Mouse (Mus musculus) lung, embryonic 16.5 days (tissue): Measurements from ENCODE around the gene Osbpl5. TPM values are rescaled to one million over a fixed set of nuclear protein-coding genes. Genes with fewer than 3 reads are reported as not detected.

ENCODE experiments used
- ATAC-seq: fragments of 200-750 bp; cut with Nextera tagmentation; 2 replicates; pipeline ENCODE4 v1.8.0; 2017; ENCODE audit warnings: low read depth, mild to moderate bottlenecking, moderate library complexity
- H3K27ac ChIP-seq: fragments of 300-500 bp; sonication (generic); 2 replicates; pipeline ENCODE4 v1.5.1; 2014; ENCODE audit warnings: mild to moderate bottlenecking, control low read depth, low read length
- H3K27me3 ChIP-seq: fragments of 300-500 bp; sonication (generic); 2 replicates; pipeline ENCODE4 v1.6.1; 2014; ENCODE audit warnings: low read depth, low read length, mixed read lengths; ENCODE audit not compliant: control insufficient read depth, insufficient read depth
- H3K36me3 ChIP-seq: fragments of 300-500 bp; sonication (generic); 2 replicates; pipeline ENCODE4 v1.6.1; 2014; ENCODE audit warnings: low read length; ENCODE audit not compliant: control insufficient read depth, insufficient read depth
- H3K4me1 ChIP-seq: fragments of 300-500 bp; sonication (generic); replicated peaks from 2 replicates; pipeline ENCODE4 v1.6.1; 2014; ENCODE audit warnings: low read length, mixed read lengths; ENCODE audit not compliant: control insufficient read depth, insufficient read depth
- H3K4me2 ChIP-seq: fragments of 300-500 bp; sonication (generic); 2 replicates; pipeline ENCODE4 v1.6.1; 2014; ENCODE audit warnings: low read depth, low read length, control low read depth
- H3K4me3 ChIP-seq: fragments of 300-500 bp; sonication (generic); 2 replicates; pipeline ENCODE4 v1.5.1; 2014; ENCODE audit warnings: mild to moderate bottlenecking, low read length, control low read depth
- H3K9ac ChIP-seq: fragments of 300-500 bp; sonication (generic); 2 replicates; pipeline ENCODE4 v1.6.1; 2014; ENCODE audit warnings: low read length, control low read depth
- H3K9me3 ChIP-seq: fragments of 300-500 bp; sonication (generic); 2 replicates; pipeline ENCODE4 v1.6.1; 2016; ENCODE audit warnings: low read length; ENCODE audit not compliant: control insufficient read depth
- WGBS: fragments of 180-500 bp; shearing (Covaris S2); extraction: QIAGEN DNeasy Blood & Tissue Kit; methylation state at CpG from one replicate; pipeline ENCODE4 v1.1.7; 2014; 5-methylcytosine and 5-hydroxymethylcytosine counted together
- polyA plus RNA-seq: library from polyadenylated mRNA; unstranded; fragments of >200 nt; fragmentation: Nextera tagmentation; extraction: Ambion mirVana; gene quantifications from 2 replicates; pipeline ENCODE4 v1.2.1, GENCODE M21; 2015

Gene Osbpl5
- polyA plus RNA-seq, 1 experiment from 2014 or later, result 45.5 TPM

DNA sequence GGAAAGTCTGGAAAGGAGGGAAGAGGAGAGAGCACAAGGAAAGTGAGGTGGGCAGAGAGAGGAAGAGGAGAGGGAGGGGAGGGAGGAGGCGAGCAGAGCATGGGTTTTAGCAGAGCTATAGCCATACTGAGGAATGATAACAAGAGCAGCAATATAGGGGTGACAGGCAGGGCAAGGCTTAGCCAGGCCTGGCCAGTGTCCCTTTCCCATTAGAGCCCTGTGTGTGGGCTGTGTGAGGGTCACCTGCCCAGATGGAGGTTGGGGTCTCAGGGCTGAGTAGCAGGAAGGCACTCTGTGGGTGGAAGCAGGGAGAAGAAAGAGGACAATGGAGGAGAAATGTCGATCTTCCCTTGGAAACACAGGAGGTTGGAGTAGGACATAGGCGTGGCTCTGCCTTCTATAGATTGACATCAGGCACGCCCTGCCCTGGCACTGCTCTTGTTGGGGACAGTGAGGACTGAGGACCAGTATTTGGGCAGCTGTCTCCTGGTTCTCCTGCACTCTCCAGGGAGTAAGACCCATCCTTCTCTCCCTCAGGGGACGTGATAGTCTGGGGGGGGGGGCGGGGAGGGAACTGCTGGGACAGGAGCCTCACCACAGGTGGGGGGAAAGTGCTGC is 26.7 kb upstream of the Osbpl5 start:
- Histone ChIP-seq H3K4me3 (peak overlapping the region; percentile 53), H3K9ac (peak overlapping the region; percentile 65), H3K4me1 (peaks cover 18% of the 10 kb centered on the region), H3K27me3 (no peaks in the 10 kb centered on the region), H3K9me3 (no peaks in the 10 kb centered on the region), H3K4me2 (peak overlapping the region; percentile 84), H3K27ac (peak overlapping the region; percentile 57), H3K36me3 (no peaks in the 10 kb centered on the region)
- peak; percentile 59 for ATAC-seq
- WGBS, result 24% methylated on average over 4 of the region's 6 CpGs

DNA sequence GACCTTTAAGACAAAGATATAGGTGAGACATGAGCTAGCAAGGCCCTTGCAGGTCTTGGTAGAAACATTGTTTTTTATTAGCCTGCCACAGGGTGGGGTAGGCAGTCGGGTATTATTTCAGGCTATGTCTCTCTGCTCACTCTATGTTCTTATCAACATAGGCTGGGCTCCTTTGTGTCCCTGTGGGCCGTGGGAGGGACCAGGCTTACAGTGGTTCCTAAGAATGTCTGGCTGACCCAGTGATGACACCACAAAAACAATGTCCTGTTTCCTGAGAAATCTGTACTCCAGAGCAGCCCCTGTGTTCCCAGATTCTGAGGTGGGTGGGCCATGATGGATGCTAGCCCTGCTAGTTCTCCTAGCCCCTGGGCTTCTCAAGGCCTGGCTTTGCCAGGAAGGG is 20.6 kb upstream of the Osbpl5 start:
- H3K4me1 ChIP-seq, result no peaks in the 10 kb centered on the region
- ATAC-seq, result no peak; the same call in 1 of the 2 replicates
- no peak overlapping the region for H3K4me3 ChIP-seq
- no peaks in the 10 kb centered on the region for H3K36me3 ChIP-seq
- H3K9me3 ChIP-seq, result no peaks in the 10 kb centered on the region
- WGBS, result 40% methylated on average over 2 of the region's 2 CpGs
- H3K27me3 ChIP-seq, result no peaks in the 10 kb centered on the region; the same call in 1 of the 2 replicates
- no peak overlapping the region for H3K9ac ChIP-seq
- H3K27ac ChIP-seq, result no peak overlapping the region
- H3K4me2 ChIP-seq, result no peak overlapping the region

DNA sequence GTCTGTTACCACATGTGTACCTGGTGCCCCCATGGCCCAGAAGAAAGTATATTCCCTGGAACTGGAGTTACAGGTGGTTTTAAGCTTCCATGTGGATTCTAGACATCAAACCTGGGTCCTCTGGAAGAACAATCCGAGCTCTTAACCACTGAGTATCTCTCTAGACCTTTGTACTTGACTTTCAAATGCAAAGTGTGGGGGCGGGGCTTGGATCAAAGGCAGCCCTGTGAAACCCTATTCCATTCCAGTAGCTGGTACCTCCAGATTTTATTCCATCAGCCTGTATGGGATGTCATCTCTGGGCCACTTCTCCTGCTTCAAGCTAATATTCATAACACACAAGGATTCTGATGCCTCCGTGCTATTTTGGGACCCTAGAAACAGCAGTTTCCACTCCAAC is 19.4 kb upstream of the Osbpl5 start:
- no peaks in the 10 kb centered on the region for H3K4me1 ChIP-seq
- H3K27me3 ChIP-seq, result no peaks in the 10 kb centered on the region; the same call in 1 of the 2 replicates
- no peak for ATAC-seq
- no peaks in the 10 kb centered on the region for H3K9me3 ChIP-seq
- no peaks in the 10 kb centered on the region for H3K36me3 ChIP-seq
- H3K27ac ChIP-seq, result no peak overlapping the region
- 23% methylated on average over 3 of the region's 3 CpGs for WGBS
- no peak overlapping the region for H3K4me2 ChIP-seq
- H3K4me3 ChIP-seq, result no peak overlapping the region
- no peak overlapping the region for H3K9ac ChIP-seq

DNA sequence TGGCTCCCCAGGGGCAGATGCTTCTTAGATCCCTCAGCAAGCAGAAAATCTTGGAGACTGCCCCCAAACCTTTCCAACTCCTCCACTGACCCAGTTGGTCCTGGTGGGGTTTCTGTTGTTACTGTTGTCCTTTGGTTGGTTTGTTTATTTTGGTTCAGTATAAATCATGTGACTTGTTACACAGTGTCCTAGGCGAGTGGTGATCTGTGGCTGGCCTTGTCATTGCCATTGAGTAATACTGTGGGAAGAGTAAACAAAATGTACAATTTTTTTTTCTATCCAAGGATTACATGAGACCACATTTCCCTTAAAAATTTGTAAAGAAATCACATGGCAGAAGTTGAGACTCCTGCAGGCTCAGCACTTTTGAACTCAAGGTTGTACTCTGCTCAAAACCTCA is 12.7 kb upstream of the Osbpl5 start:
- H3K36me3 ChIP-seq, result no peaks in the 10 kb centered on the region
- H3K9me3 ChIP-seq, result no peaks in the 10 kb centered on the region
- peak; percentile 90 for ATAC-seq
- peak overlapping the region; percentile 72 for H3K27ac ChIP-seq
- no peak overlapping the region for H3K4me3 ChIP-seq
- WGBS, result 13% methylated on average over 1 of the region's 1 CpGs
- no peak overlapping the region; the same call in 1 of the 2 replicates for H3K4me2 ChIP-seq
- peaks cover 4% of the 10 kb centered on the region; the same call in 1 of the 2 replicates for H3K27me3 ChIP-seq
- H3K9ac ChIP-seq, result no peak overlapping the region
- H3K4me1 ChIP-seq, result peaks cover 13% of the 10 kb centered on the region

DNA sequence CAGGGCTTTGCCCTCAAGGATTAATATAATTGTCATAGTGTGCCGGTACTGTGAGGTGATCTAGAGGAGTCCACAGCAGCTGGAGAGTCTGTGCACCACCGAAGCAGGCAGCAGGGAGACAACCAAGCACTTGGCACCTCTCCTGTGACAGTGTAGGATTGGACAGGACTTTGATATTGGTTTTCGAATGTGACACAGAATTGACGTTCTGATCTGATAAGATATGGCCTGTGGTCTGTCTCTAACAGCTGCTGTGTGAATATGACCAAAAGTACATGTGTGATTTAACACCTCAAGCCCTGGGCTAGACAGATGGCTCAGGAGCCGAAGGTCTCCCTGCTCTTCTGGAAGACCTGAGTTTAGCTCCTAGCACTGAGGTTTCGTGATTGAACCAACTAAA is 11.5 kb upstream of the Osbpl5 start:
- Histone ChIP-seq H3K4me2 (no peak overlapping the region), H3K36me3 (no peaks in the 10 kb centered on the region), H3K4me1 (peaks cover 13% of the 10 kb centered on the region), H3K4me3 (no peak overlapping the region), H3K9me3 (no peaks in the 10 kb centered on the region), H3K27ac (no peak overlapping the region), H3K9ac (no peak overlapping the region), H3K27me3 (peaks cover 4% of the 10 kb centered on the region; the same call in 1 of the 2 replicates)
- WGBS, result 51% methylated on average over 6 of the region's 6 CpGs
- ATAC-seq, result no peak

DNA sequence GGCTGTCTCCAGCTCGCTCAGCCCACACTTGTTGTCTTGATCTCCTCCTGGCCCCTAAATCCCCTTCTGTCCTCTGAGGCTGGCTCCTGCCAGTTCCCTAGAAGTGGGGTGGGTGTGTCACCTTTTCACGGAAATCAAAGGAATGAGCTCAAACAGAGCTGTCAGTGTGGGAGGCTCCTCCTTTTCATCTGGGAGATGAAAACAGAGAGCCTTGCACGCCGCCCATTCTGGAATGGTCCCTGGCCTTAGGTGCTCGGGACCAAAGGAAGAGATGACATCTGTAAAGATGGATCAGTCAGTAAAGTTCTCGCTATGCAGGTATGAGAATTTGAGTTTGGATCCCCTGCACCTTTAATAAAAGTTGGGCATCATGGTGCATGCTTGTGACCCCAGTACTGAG is 10.1 kb upstream of the Osbpl5 start, which contains the start of gene Mrgprg:
TSS of gene Mrgprg (minus strand) at position 101 of the 400 bp plus-strand sequence.
- Histone ChIP-seq H3K27me3 (peaks cover 4% of the 10 kb centered on the region; the same call in 1 of the 2 replicates), H3K9me3 (no peaks in the 10 kb centered on the region), H3K4me3 (no peak within 1 kb of the TSS), H3K9ac (no peak within 1 kb of the TSS), H3K4me1 (peaks cover 13% of the 10 kb centered on the region), H3K4me2 (no peak within 1 kb of the TSS), H3K27ac (no peak within 1 kb of the TSS), H3K36me3 (no peaks in the 10 kb centered on the region)
- WGBS, result 37% methylated on average over 6 of the region's 6 CpGs
- no peak for ATAC-seq

DNA sequence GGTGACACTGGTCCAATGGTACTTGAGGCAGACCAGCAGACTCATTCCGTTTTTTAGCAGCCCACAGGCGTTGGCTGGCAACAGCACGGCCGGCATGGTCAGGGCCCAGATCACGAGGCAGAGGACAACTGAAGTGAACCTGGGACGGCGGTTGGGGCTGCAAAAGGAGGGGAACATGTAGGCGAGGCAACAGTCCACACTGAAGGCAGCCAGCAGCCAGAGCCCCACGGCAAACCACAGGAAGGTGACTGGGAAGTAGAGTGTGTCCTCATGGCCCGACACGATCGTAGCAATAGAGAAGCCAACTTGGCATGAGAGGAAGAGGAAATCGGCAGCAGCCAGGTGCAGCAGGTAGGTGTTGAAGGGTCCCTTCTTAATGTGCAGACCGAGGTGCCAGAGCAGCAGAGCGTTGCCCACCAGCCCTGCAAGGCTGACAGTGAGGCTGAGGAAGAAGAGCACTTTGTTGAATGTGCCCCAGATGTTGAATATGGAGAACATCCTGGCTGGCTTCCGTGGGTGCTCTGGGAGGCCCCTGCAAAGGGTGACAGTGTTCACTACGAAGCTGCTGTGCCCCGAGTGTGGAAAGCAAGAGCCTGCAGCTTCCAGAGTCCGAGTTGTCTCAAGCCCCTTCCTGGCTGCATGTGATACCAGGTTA is 8.2 kb upstream of the Osbpl5 start:
- no peak overlapping the region for H3K4me2 ChIP-seq
- H3K27ac ChIP-seq, result no peak overlapping the region
- no peaks in the 10 kb centered on the region for H3K36me3 ChIP-seq
- H3K9me3 ChIP-seq, result no peaks in the 10 kb centered on the region
- no peak overlapping the region for H3K9ac ChIP-seq
- no peak for ATAC-seq
- no peak overlapping the region for H3K4me3 ChIP-seq
- H3K4me1 ChIP-seq, result peaks cover 9% of the 10 kb centered on the region
- WGBS, result 62% methylated on average over 19 of the region's 19 CpGs
- peaks cover 4% of the 10 kb centered on the region; the same call in 1 of the 2 replicates for H3K27me3 ChIP-seq

DNA sequence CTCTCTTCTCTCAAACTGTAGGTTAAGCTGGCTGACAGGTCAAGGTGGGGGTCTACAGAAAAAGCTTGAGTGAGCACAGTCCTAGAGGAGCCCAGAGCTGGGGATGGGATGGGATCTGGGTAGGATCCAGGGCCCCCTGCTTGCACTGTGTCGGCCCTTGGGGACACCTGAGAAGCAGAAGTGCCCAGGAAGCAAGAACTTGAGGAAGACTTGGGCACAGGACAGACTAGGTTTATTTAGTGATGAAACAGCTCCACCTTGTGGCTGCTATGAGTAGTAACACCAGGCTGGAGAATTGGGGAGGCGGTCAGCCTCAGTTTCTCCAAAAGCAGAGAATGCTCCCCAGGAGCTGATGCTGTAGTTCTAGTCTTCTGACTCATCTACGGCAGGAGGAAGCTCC is 7.0 kb upstream of the Osbpl5 start:
- peaks cover 4% of the 10 kb centered on the region; the same call in 1 of the 2 replicates for H3K27me3 ChIP-seq
- 14% methylated on average over 3 of the region's 3 CpGs for WGBS
- no peak overlapping the region for H3K9ac ChIP-seq
- H3K4me2 ChIP-seq, result no peak overlapping the region
- peak; percentile 59; the same call in 1 of the 2 replicates for ATAC-seq
- H3K36me3 ChIP-seq, result no peaks in the 10 kb centered on the region
- no peak overlapping the region for H3K27ac ChIP-seq
- H3K4me3 ChIP-seq, result no peak overlapping the region
- H3K9me3 ChIP-seq, result no peaks in the 10 kb centered on the region
- 0 out of 2 replicates have a peak, but pooled peaks cover under 1% of the 10 kb centered on the region for H3K4me1 ChIP-seq

DNA sequence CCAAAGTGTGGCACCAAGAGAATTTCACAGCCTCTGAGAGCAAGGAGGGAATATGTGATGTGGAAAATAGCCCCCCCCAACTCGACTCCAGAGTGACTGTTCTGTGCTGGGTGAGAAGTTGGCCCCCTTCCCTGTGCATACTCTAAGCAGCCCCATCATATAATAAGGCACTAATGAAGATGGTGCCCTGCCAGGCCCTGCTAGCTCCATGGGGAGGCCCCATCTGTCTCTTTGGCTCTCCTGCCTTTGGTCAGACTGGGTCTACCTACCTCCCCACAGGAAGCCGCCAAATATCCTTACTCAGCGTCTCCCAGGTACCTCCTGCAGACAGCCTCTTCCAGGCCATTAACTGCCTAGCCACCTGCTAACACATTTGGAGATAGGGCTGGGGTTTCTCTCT is 2.2 kb upstream of the Osbpl5 start:
- WGBS, result 70% methylated on average over 3 of the region's 3 CpGs
- no peaks in the 10 kb centered on the region; the same call in 1 of the 2 replicates for H3K27me3 ChIP-seq
- H3K4me1 ChIP-seq, result peaks cover 11% of the 10 kb centered on the region
- no peak for ATAC-seq
- H3K4me2 ChIP-seq, result no peak overlapping the region
- no peaks in the 10 kb centered on the region for H3K36me3 ChIP-seq
- no peaks in the 10 kb centered on the region for H3K9me3 ChIP-seq
- H3K4me3 ChIP-seq, result no peak overlapping the region
- H3K9ac ChIP-seq, result no peak overlapping the region
- H3K27ac ChIP-seq, result no peak overlapping the region
